24 mouse cellular contexts compared by ENCODE assay signal in genomic region chr12:31311671-31312265, GRCm38 (mm10). TPM values are rescaled to one million over a fixed set of nuclear protein-coding genes. Genes with fewer than 3 reads are reported as not detected.
DNase-seq lines count a peak whose midpoint lies in the region; ATAC-seq lines count a peak whose summit lies in the region.
"Had no signal": no experiment of that assay in that cellular context is flagged by ENCODE, and none has a peak within 500 bp of the region (broad histone marks: within the 10 kb centered on the region; RNA-seq: fewer than 3 reads in every experiment).

No protein-coding gene starts in this region.

- DNase-seq in adrenal gland, adult 2 months, result peak; percentile 36
- no peak for DNase-seq in adrenal gland, postnatal 25 days
- peak; percentile 83 for DNase-seq in heart, adult 11 months
- no peak for DNase-seq in heart, postnatal 4 days
- no peak for DNase-seq in limb, embryonic 11.5 days (ENCODE audit: low spot score)
- DNase-seq in limb, embryonic 10.5 days (ENCODE audit: low spot score), result no peak
- no peak for DNase-seq in layer of hippocampus, adult 9-10 months (ENCODE audit: low spot score)
- DNase-seq: adrenal gland, adult 8-10 months; cerebellum, adult 11-12 months; cerebellum, adult 8-10 months; cerebellum, postnatal 10 days; cerebellum, postnatal 36 days; embryo, embryonic 11 days; forebrain, postnatal 0 days; gastrocnemius, adult 2 months; gastrocnemius, postnatal 14 days; heart, adult 18-20 months had no signal

- WGBS in limb, embryonic 11.5 days, result 89% methylated on average over 9 of the region's 9 CpGs
- WGBS in limb, embryonic 10.5 days, result 88% methylated on average over 9 of the region's 9 CpGs

- no peak overlapping the region for H3K4me2 ChIP-seq in limb, embryonic 11.5 days (ENCODE audit: low read depth, severe bottlenecking)
- H3K4me2 ChIP-seq: embryonic facial prominence, embryonic 12.5 days; embryonic facial prominence, embryonic 15.5 days; hindbrain, embryonic 12.5 days; hindbrain, embryonic 15.5 days had no signal

- peaks cover 7% of the 10 kb centered on the region for H3K36me3 ChIP-seq in limb, embryonic 11.5 days (ENCODE audit: control insufficient read depth, insufficient read depth, low read length)
- H3K36me3 ChIP-seq in limb, embryonic 10.5 days, result peaks cover 100% of the 10 kb centered on the region
- H3K36me3 ChIP-seq: hindbrain, embryonic 12.5 days; hindbrain, embryonic 15.5 days had no signal

- H3K9me3 ChIP-seq in limb, embryonic 11.5 days (ENCODE audit: control insufficient read depth, low read length), result no peaks in the 10 kb centered on the region
- H3K9me3 ChIP-seq in limb, embryonic 10.5 days (replicated peaks), result no peaks in the 10 kb centered on the region
- H3K9me3 ChIP-seq: embryonic facial prominence, embryonic 15.5 days; hindbrain, embryonic 15.5 days had no signal

- 0 out of 2 replicates have a peak, but pooled peaks have one; percentile 21 for ATAC-seq in limb, embryonic 11.5 days (ENCODE audit: insufficient number of reproducible peaks, low FRiP score, low TSS enrichment, low read depth)
- ATAC-seq: forebrain, embryonic 14.5 days; forebrain, postnatal 0 days; intestine, postnatal 0 days had no signal

- H3K9ac ChIP-seq in limb, embryonic 11.5 days (ENCODE audit: low read length), result no peak overlapping the region
- H3K9ac ChIP-seq: embryonic facial prominence, embryonic 12.5 days; embryonic facial prominence, embryonic 15.5 days; forebrain, postnatal 0 days; hindbrain, embryonic 12.5 days; hindbrain, embryonic 15.5 days had no signal

- no peaks in the 10 kb centered on the region for H3K4me1 ChIP-seq in limb, embryonic 11.5 days (ENCODE audit: control insufficient read depth, insufficient read depth, low read length)
- peaks cover 9% of the 10 kb centered on the region; the same call in 1 of the 2 replicates for H3K4me1 ChIP-seq in limb, embryonic 10.5 days
- H3K4me1 ChIP-seq: embryonic facial prominence, embryonic 12.5 days; hindbrain, embryonic 15.5 days had no signal

- no peaks in the 10 kb centered on the region for H3K27me3 ChIP-seq in limb, embryonic 11.5 days (ENCODE audit: control insufficient read depth, insufficient read depth, low read length)
- no peaks in the 10 kb centered on the region for H3K27me3 ChIP-seq in limb, embryonic 10.5 days (ENCODE audit: low read depth, poor library complexity, severe bottlenecking)
- H3K27me3 ChIP-seq: embryonic facial prominence, embryonic 12.5 days; embryonic facial prominence, embryonic 15.5 days; hindbrain, embryonic 12.5 days; hindbrain, embryonic 15.5 days had no signal

- H3K27ac ChIP-seq in limb, embryonic 11.5 days (replicated peaks; ENCODE audit: low read depth, low read length), result no peak overlapping the region
- H3K27ac ChIP-seq in limb, embryonic 10.5 days, result no peak overlapping the region
- H3K27ac ChIP-seq: embryonic facial prominence, embryonic 12.5 days; embryonic facial prominence, embryonic 15.5 days; gastrocnemius, adult 2 months; hindbrain, embryonic 12.5 days; hindbrain, embryonic 15.5 days had no signal

- no peak overlapping the region for H3K4me3 ChIP-seq in limb, embryonic 11.5 days (ENCODE audit: low read depth, low read length)
- H3K4me3 ChIP-seq in limb, embryonic 10.5 days, result no peak overlapping the region
- H3K4me3 ChIP-seq: embryonic facial prominence, embryonic 12.5 days; embryonic facial prominence, embryonic 15.5 days; gastrocnemius, adult 2 months; hindbrain, embryonic 12.5 days; hindbrain, embryonic 15.5 days had no signal

RNA-seq across cellular contexts. Expression of gene Dld, which starts 39.5 kb away (rescaled TPM):
- total RNA-seq in adrenal gland, adult 2 months (2021), result 100 to 1,000 TPM; 262 to 322 TPM
- polyA plus RNA-seq in adrenal gland, adult 2 months (2012; rRNA removed), result 7.4 and 7.6 TPM in 2 replicates
- total RNA-seq in adrenal gland, postnatal 25 days (2021), result 264 and 301 TPM in 2 replicates
- 100 to 1,000 TPM; 309 to 328 TPM for total RNA-seq in heart, postnatal 4 days (2021)
- 164 and 176 TPM in 2 replicates for polyA plus RNA-seq in limb, embryonic 11.5 days (2014; fragmentation: Nextera tagmentation; extraction: Ambion mirVana)
- 129 and 155 TPM in 2 replicates for polyA plus RNA-seq in limb, embryonic 10.5 days (2016; fragmentation: Nextera tagmentation; extraction: Ambion mirVana)

RNA-seq across cellular contexts. Expression of gene Lamb1, which starts 46.7 kb away (rescaled TPM):
- 100 to 1,000 TPM; 129 to 147 TPM for total RNA-seq in adrenal gland, adult 2 months (2021)
- 33.2 and 35.8 TPM in 2 replicates for polyA plus RNA-seq in adrenal gland, adult 2 months (2012; rRNA removed)
- total RNA-seq in adrenal gland, postnatal 25 days (2021), result 133 and 138 TPM in 2 replicates
- 100 to 1,000 TPM; 266 to 279 TPM for total RNA-seq in heart, postnatal 4 days (2021)
- polyA plus RNA-seq in limb, embryonic 11.5 days (2014; fragmentation: Nextera tagmentation; extraction: Ambion mirVana), result 38.1 and 42.2 TPM in 2 replicates
- 40.5 and 44.6 TPM in 2 replicates for polyA plus RNA-seq in limb, embryonic 10.5 days (2016; fragmentation: Nextera tagmentation; extraction: Ambion mirVana)
- total RNA-seq: hematopoietic stem cell, adult 5-6 weeks had no signal

Comparison
In these comparisons a context has a peak if more than half of its experiments do, and no peak if none do; other contexts are left out.
1. DNase-seq: peak in adrenal gland, adult 2 months (single experiment) and heart, adult 11 months (single experiment); none in adrenal gland, postnatal 25 days (single experiment), heart, postnatal 4 days (single experiment), limb, embryonic 11.5 days (single experiment), limb, embryonic 10.5 days (single experiment) and layer of hippocampus, adult 9-10 months (single experiment).